Mouse (Mus musculus): ENCODE data around the gene Tcp11l1.

- TF ChIP-seq CTCF (IDR thresholded peaks at IDR 0.05; ENCODE audit: control insufficient read depth, insufficient read depth, insufficient read length), result no peak
- no peak for TF ChIP-seq USF1 (IDR thresholded peaks at IDR 0.05; ENCODE audit: low read depth)
Measured at GRCm38 (mm10) chr2:104688321-104688720, 23.6 kb downstream of the Tcp11l1 start.

Measured in C2C12 (cell line).